Mouse (Mus musculus): Measurements from ENCODE around the gene Gm4792. TPM values are rescaled to one million over a fixed set of nuclear protein-coding genes. Genes with fewer than 3 reads are reported as not detected.

Gm4792 gene
- total RNA-seq, 1 experiment, result not detected

DNA sequence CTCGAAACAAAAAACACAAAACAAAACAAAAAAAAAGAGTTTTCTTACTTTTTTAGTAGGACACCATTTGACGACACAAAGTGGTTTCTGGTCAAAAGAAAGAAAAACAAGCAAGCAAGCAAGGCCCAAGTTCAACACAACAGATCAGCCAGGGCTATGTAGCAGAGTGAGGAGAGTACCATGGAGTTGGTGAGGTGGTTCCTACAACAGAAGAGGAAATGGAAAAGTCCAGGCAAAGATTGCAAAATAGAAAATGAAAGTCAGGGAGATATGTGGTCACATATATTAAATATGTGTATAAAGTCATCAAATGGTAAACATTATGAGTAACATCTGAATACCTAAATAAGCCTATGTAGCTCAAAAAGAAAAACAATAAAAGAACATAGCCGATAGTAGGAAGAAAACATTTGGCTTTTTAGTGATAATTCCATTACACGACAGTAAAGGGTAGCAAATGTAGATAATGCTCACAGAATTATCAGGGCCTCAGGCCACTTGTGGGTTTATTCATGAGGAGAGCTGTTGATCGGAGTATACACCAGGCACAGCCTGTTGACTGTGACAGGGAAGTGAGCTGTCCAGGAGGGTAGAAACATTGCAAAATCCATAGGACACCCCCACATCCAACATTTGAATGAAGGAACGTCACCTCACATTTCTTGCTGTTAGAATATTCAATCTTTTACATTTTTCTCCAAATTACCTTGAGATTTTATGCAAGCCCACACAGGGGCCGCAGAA lies 47.2 kb upstream of the Gm4792 start:
- no peaks in the 10 kb centered on the region for H3K4me1 ChIP-seq (ENCODE audit: control insufficient read depth in 2 of 2, insufficient read depth in 2 of 2, low read length in 2 of 2, poor library complexity in 1 of 2)
- no peak overlapping the region for H3K9ac ChIP-seq (ENCODE audit: insufficient read depth, low read depth, low read length, poor library complexity, severe bottlenecking)
- no peak for DNase-seq (ENCODE audit: low read depth, low spot score)
- TF ChIP-seq MAFK (IDR thresholded peaks at IDR 0.05; ENCODE audit: insufficient read depth, low read depth, low read length) (no peak), HCFC1 (IDR thresholded peaks at IDR 0.05; ENCODE audit: borderline replicate concordance, insufficient read depth, low read length) (no peak), CHD2 (IDR thresholded peaks at IDR 0.05; ENCODE audit: low read depth, low read length) (no peak), ZC3H11A (IDR thresholded peaks at IDR 0.05; ENCODE audit: borderline replicate concordance, low read depth, low read length) (no peak), ZNF384 (IDR thresholded peaks at IDR 0.05; ENCODE audit: low read depth, low read length) (no peak)
- in situ Hi-C loops (cut with MboI; ENCODE audit: low sequenced_read_pairs in 2 of 2, unreplicated experiment in 2 of 2), result no loop called here
- no peaks in the 10 kb centered on the region for H3K36me3 ChIP-seq (ENCODE audit: control insufficient read depth, insufficient read depth, low read length, poor library complexity, severe bottlenecking)
- no peak overlapping the region for H3K27ac ChIP-seq (ENCODE audit: insufficient read depth, low read depth, low read length, poor library complexity, severe bottlenecking)
- H3K9me3 ChIP-seq (ENCODE audit: control insufficient read depth, insufficient read depth, low read depth, low read length), result no peaks in the 10 kb centered on the region
- no peak overlapping the region for H3K4me3 ChIP-seq (ENCODE audit: insufficient read depth in 1 of 2, low read depth in 1 of 2, low read length in 2 of 2, poor library complexity in 1 of 2, severe bottlenecking in 1 of 2)

DNA sequence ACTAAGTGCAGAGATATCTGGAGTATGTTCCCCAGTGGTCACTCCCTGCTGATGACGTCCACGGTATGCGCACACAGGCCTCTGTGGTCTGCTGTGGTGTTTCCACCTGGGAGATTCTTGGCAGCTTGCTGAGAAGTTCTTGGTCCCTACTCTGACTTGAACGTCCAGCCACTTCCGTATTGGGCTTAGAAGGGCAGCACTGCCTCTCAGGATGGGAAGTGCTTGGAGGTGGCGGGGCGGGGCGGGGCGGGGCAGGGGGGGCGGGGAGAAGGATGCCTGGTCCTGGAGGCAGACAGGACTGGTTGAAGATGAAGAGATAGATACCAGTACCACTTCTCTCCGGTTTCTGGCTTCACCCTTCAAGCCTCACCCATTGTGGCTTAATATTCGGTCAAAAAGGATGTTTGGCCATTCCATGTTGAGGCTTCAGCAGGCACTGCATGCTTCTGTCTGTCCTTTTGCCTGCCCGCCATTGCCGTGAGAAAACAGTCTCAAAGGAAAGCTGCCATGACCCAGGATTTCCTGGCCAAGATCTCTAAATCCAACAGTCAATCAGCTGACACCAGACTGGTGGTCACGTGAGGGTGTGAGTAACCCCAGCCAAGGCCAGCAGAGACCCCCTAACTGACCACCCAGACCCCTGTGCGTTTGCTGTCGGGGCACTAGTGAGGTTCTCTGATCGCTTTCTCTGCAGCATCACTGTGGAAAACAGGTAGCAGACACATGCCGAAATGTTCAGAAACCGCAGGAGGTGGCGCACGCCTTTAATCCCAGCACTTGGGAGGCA lies 46.3 kb upstream of the Gm4792 start:
- H3K4me3 ChIP-seq (ENCODE audit: insufficient read depth in 1 of 2, low read depth in 1 of 2, low read length in 2 of 2, poor library complexity in 1 of 2, severe bottlenecking in 1 of 2), result no peak overlapping the region

DNA sequence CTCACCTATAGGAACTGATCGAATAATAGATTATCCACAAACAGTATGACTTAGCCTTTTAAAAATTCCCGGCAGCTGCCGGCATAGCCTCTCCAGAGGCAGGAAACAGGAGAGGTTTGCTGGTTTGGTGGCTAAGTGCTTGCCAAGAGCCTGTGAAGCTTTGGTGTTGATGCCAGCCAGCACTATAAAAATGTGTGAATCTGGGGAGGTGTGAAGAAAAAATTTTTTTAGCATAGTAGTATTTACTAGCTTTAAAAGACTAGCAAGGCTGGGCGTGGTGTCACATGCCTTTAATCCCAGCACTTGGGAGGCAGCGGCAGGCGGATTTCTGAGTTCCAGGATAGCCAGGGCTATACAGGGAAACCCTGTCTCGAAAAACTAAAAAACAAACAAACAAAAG lies 45.1 kb upstream of the Gm4792 start:
- DNase-seq (ENCODE audit: low read depth, low spot score), result no peak
- H3K4me3 ChIP-seq (ENCODE audit: insufficient read depth in 1 of 2, low read depth in 1 of 2, low read length in 2 of 2, poor library complexity in 1 of 2, severe bottlenecking in 1 of 2), result no peak overlapping the region
- H3K36me3 ChIP-seq (ENCODE audit: control insufficient read depth, insufficient read depth, low read length, poor library complexity, severe bottlenecking), result no peaks in the 10 kb centered on the region
- no peak overlapping the region for H3K27ac ChIP-seq (ENCODE audit: insufficient read depth, low read depth, low read length, poor library complexity, severe bottlenecking)
- TF ChIP-seq ZC3H11A (IDR thresholded peaks at IDR 0.05; ENCODE audit: borderline replicate concordance, low read depth, low read length), result no peak
- TF ChIP-seq CHD2 (IDR thresholded peaks at IDR 0.05; ENCODE audit: low read depth, low read length), result no peak
- TF ChIP-seq ZNF384 (IDR thresholded peaks at IDR 0.05; ENCODE audit: low read depth, low read length), result no peak
- no peak for TF ChIP-seq HCFC1 (IDR thresholded peaks at IDR 0.05; ENCODE audit: borderline replicate concordance, insufficient read depth, low read length)
- H3K9me3 ChIP-seq (ENCODE audit: control insufficient read depth, insufficient read depth, low read depth, low read length), result no peaks in the 10 kb centered on the region
- no peak overlapping the region for H3K9ac ChIP-seq (ENCODE audit: insufficient read depth, low read depth, low read length, poor library complexity, severe bottlenecking)
- H3K4me1 ChIP-seq (ENCODE audit: control insufficient read depth in 2 of 2, insufficient read depth in 2 of 2, low read length in 2 of 2, poor library complexity in 1 of 2), result no peaks in the 10 kb centered on the region
- in situ Hi-C loops (cut with MboI; ENCODE audit: low sequenced_read_pairs in 2 of 2, unreplicated experiment in 2 of 2), result no loop called here

More for the DNA sequence above, 46.3 kb upstream of the Gm4792 start:
- Histone ChIP-seq H3K9ac (ENCODE audit: insufficient read depth, low read depth, low read length, poor library complexity, severe bottlenecking) (no peak overlapping the region), H3K36me3 (ENCODE audit: control insufficient read depth, insufficient read depth, low read length, poor library complexity, severe bottlenecking) (no peaks in the 10 kb centered on the region), H3K9me3 (ENCODE audit: control insufficient read depth, insufficient read depth, low read depth, low read length) (no peaks in the 10 kb centered on the region), H3K27ac (ENCODE audit: insufficient read depth, low read depth, low read length, poor library complexity, severe bottlenecking) (no peak overlapping the region), H3K4me1 (ENCODE audit: control insufficient read depth in 2 of 2, insufficient read depth in 2 of 2, low read length in 2 of 2, poor library complexity in 1 of 2) (no peaks in the 10 kb centered on the region)
- DNase-seq (ENCODE audit: low read depth, low spot score), result no peak
- in situ Hi-C loops (cut with MboI; ENCODE audit: low sequenced_read_pairs in 2 of 2, unreplicated experiment in 2 of 2), result no loop called here
- TF ChIP-seq ZC3H11A (IDR thresholded peaks at IDR 0.05; ENCODE audit: borderline replicate concordance, low read depth, low read length) (no peak), MAFK (IDR thresholded peaks at IDR 0.05; ENCODE audit: insufficient read depth, low read depth, low read length) (no peak), CHD2 (IDR thresholded peaks at IDR 0.05; ENCODE audit: low read depth, low read length) (no peak)

DNA sequence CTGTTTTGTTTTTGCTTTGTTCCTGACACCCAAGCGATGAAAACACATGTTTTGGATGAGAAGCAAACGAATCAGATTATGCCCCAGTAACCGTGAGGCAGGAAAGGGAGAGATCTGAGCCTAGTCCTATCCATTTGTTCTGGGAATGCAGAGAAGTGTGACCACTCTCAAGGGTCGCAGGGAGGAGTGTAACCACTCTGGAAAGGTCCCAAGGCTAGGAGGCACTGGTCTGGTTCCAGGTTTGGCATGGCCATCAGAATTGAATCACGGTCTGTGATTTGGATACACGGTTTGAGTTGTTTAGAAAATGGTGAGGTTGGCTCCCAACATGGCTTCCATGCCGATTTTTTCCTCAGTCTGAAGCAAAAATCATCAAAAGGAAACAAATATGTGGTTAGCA lies 43.8 kb upstream of the Gm4792 start:
- Histone ChIP-seq H3K9me3 (ENCODE audit: control insufficient read depth, insufficient read depth, low read depth, low read length) (no peaks in the 10 kb centered on the region), H3K9ac (ENCODE audit: insufficient read depth, low read depth, low read length, poor library complexity, severe bottlenecking) (no peak overlapping the region), H3K4me1 (ENCODE audit: control insufficient read depth in 2 of 2, insufficient read depth in 2 of 2, low read length in 2 of 2, poor library complexity in 1 of 2) (no peaks in the 10 kb centered on the region), H3K36me3 (ENCODE audit: control insufficient read depth, insufficient read depth, low read length, poor library complexity, severe bottlenecking) (no peaks in the 10 kb centered on the region), H3K27ac (ENCODE audit: insufficient read depth, low read depth, low read length, poor library complexity, severe bottlenecking) (no peak overlapping the region), H3K4me3 (ENCODE audit: insufficient read depth in 1 of 2, low read depth in 1 of 2, low read length in 2 of 2, poor library complexity in 1 of 2, severe bottlenecking in 1 of 2) (no peak overlapping the region)
- in situ Hi-C loops (cut with MboI; ENCODE audit: low sequenced_read_pairs in 2 of 2, unreplicated experiment in 2 of 2), result no loop called here
- no peak for TF ChIP-seq ZNF384 (IDR thresholded peaks at IDR 0.05; ENCODE audit: low read depth, low read length)
- TF ChIP-seq ZC3H11A (IDR thresholded peaks at IDR 0.05; ENCODE audit: borderline replicate concordance, low read depth, low read length), result no peak
- TF ChIP-seq CHD2 (IDR thresholded peaks at IDR 0.05; ENCODE audit: low read depth, low read length), result no peak
- no peak for TF ChIP-seq MAFK (IDR thresholded peaks at IDR 0.05; ENCODE audit: insufficient read depth, low read depth, low read length)
- no peak for TF ChIP-seq HCFC1 (IDR thresholded peaks at IDR 0.05; ENCODE audit: borderline replicate concordance, insufficient read depth, low read length)
- DNase-seq (ENCODE audit: low read depth, low spot score), result no peak

All from ES-E14 (cell line).